Mouse (Mus musculus) neural tube, embryonic 13.5 days (tissue): ENCODE data around the gene Lmf2. TPM values are rescaled to one million over a fixed set of nuclear protein-coding genes. Genes with fewer than 3 reads are reported as not detected.

Experiments used
- ATAC-seq: fragments of 200-750 bp; cut with Nextera tagmentation; 2 replicates; pipeline ENCODE4 v1.8.0; 2017; ENCODE audit warnings: low read depth, mild to moderate bottlenecking, moderate TSS enrichment, moderate library complexity
- H3K27ac ChIP-seq: fragments of 300-500 bp; sonication (generic); replicated peaks from 2 replicates; pipeline ENCODE4 v1.5.1; 2015; ENCODE audit warnings: moderate library complexity, mild to moderate bottlenecking, inconsistent platforms
- H3K27me3 ChIP-seq: fragments of 300-500 bp; sonication (generic); 2 replicates; pipeline ENCODE4 v1.6.1; 2015; ENCODE audit warnings: mild to moderate bottlenecking, inconsistent platforms
- H3K36me3 ChIP-seq: fragments of 300-500 bp; sonication (generic); 2 replicates; pipeline ENCODE4 v1.6.1; 2015; ENCODE audit warnings: mild to moderate bottlenecking, inconsistent platforms
- H3K4me1 ChIP-seq: fragments of 300-500 bp; sonication (generic); replicated peaks from 2 replicates; pipeline ENCODE4 v1.6.1; 2015; ENCODE audit warnings: inconsistent platforms
- H3K4me2 ChIP-seq: fragments of 300-500 bp; sonication (generic); 2 replicates; pipeline ENCODE4 v1.6.1; 2015; ENCODE audit warnings: inconsistent platforms, mild to moderate bottlenecking, moderate library complexity
- H3K4me3 ChIP-seq: fragments of 300-500 bp; sonication (generic); 2 replicates; pipeline ENCODE4 v1.5.1; 2015; ENCODE audit warnings: mild to moderate bottlenecking, inconsistent platforms
- H3K9ac ChIP-seq: fragments of 300-500 bp; sonication (generic); 2 replicates; pipeline ENCODE4 v1.6.1; 2015; ENCODE audit warnings: moderate library complexity, mild to moderate bottlenecking, inconsistent platforms
- H3K9me3 ChIP-seq: fragments of 300-500 bp; sonication (generic); 2 replicates; pipeline ENCODE4 v1.6.1; 2016; ENCODE audit warnings: inconsistent platforms
- WGBS: fragments of 180-500 bp; shearing (Covaris S2); methylation state at CpG from one replicate; pipeline ENCODE4 v1.1.7; 2015; 5-methylcytosine and 5-hydroxymethylcytosine counted together
- polyA plus RNA-seq: library from polyadenylated mRNA; unstranded; fragments of >200 nt; fragmentation: Nextera tagmentation; extraction: Ambion mirVana; gene quantifications from 2 replicates; pipeline ENCODE4 v1.2.1, GENCODE M21; 2015

The Lmf2 gene
- polyA plus RNA-seq, 1 experiment from 2014 or later, result 34.1 TPM

GRCm38 (mm10) chr15:89363051-89363450, 7.6 kb upstream of the Lmf2 start:
- H3K4me2 ChIP-seq, result no peak overlapping the region
- ATAC-seq, result no peak
- H3K4me1 ChIP-seq, result peaks cover 13% of the 10 kb centered on the region; the same call in 1 of the 2 replicates
- no peak overlapping the region for H3K4me3 ChIP-seq
- no peaks in the 10 kb centered on the region for H3K9me3 ChIP-seq
- H3K27ac ChIP-seq, result no peak overlapping the region
- no peaks in the 10 kb centered on the region for H3K27me3 ChIP-seq
- WGBS, result 93% methylated on average over 7 of the region's 7 CpGs
- H3K9ac ChIP-seq, result no peak overlapping the region
- H3K36me3 ChIP-seq, result peaks cover 78% of the 10 kb centered on the region

GRCm38 (mm10) chr15:89358784-89359183, 3.3 kb upstream of the Lmf2 start:
- H3K9ac ChIP-seq, result no peak overlapping the region
- no peaks in the 10 kb centered on the region for H3K27me3 ChIP-seq
- H3K4me2 ChIP-seq, result no peak overlapping the region
- peaks cover 43% of the 10 kb centered on the region for H3K4me1 ChIP-seq
- H3K9me3 ChIP-seq, result no peaks in the 10 kb centered on the region
- H3K4me3 ChIP-seq, result no peak overlapping the region
- WGBS, result 85% methylated on average over 3 of the region's 3 CpGs
- H3K27ac ChIP-seq, result no peak overlapping the region
- peaks cover 38% of the 10 kb centered on the region for H3K36me3 ChIP-seq
- no peak for ATAC-seq

- no peaks in the 10 kb centered on the region for H3K27me3 ChIP-seq
- peak overlapping the region; percentile 90 for H3K9ac ChIP-seq
- H3K36me3 ChIP-seq, result peaks cover 39% of the 10 kb centered on the region
- WGBS, result 0% methylated on average over 15 of the region's 15 CpGs
- peak overlapping the region; percentile 84 for H3K4me3 ChIP-seq
- H3K27ac ChIP-seq, result peak overlapping the region; percentile 86
- no peaks in the 10 kb centered on the region for H3K9me3 ChIP-seq
- H3K4me1 ChIP-seq, result peaks cover 43% of the 10 kb centered on the region
- H3K4me2 ChIP-seq, result peak overlapping the region; percentile 86
- peak; percentile 65 for ATAC-seq
These were observed 913 bp upstream of the Lmf2 start for GRCm38 (mm10) chr15:89356372-89356771.

- H3K27me3 ChIP-seq, result no peaks in the 10 kb centered on the region
- H3K4me1 ChIP-seq, result peaks cover 43% of the 10 kb centered on the region
- peak overlapping the region; percentile 86 for H3K4me2 ChIP-seq
- H3K36me3 ChIP-seq, result peaks cover 44% of the 10 kb centered on the region
- ATAC-seq, result 0 out of 2 replicates have a peak, but pooled peaks have one; percentile 1
- H3K27ac ChIP-seq, result no peak overlapping the region
- 78% methylated on average over 7 of the region's 7 CpGs for WGBS
- no peaks in the 10 kb centered on the region for H3K9me3 ChIP-seq
- H3K4me3 ChIP-seq, result peak overlapping the region; percentile 84
- H3K9ac ChIP-seq, result peak overlapping the region; percentile 90
These were observed 1.0 kb downstream of the Lmf2 start for GRCm38 (mm10) chr15:89354455-89354854.

- no peak for ATAC-seq
- H3K4me2 ChIP-seq, result peak overlapping the region; percentile 86
- H3K27ac ChIP-seq, result no peak overlapping the region
- peak overlapping the region; percentile 84; the same call in 1 of the 2 replicates for H3K4me3 ChIP-seq
- H3K27me3 ChIP-seq, result no peaks in the 10 kb centered on the region
- peaks cover 37% of the 10 kb centered on the region for H3K4me1 ChIP-seq
- H3K9ac ChIP-seq, result peak overlapping the region; percentile 90; the same call in 1 of the 2 replicates
- 97% methylated on average over 16 of the region's 16 CpGs for WGBS
- H3K9me3 ChIP-seq, result no peaks in the 10 kb centered on the region
- peaks cover 44% of the 10 kb centered on the region for H3K36me3 ChIP-seq
These were observed 1.6 kb downstream of the Lmf2 start for GRCm38 (mm10) chr15:89353837-89354236.

GRCm38 (mm10) chr15:89352795-89353194, 2.7 kb downstream of the Lmf2 start:
- Histone ChIP-seq H3K27me3 (no peaks in the 10 kb centered on the region), H3K4me2 (no peak overlapping the region), H3K4me3 (no peak overlapping the region), H3K4me1 (peaks cover 29% of the 10 kb centered on the region), H3K9ac (no peak overlapping the region), H3K27ac (no peak overlapping the region), H3K36me3 (peaks cover 44% of the 10 kb centered on the region), H3K9me3 (no peaks in the 10 kb centered on the region)
- WGBS, result 96% methylated on average over 12 of the region's 12 CpGs
- ATAC-seq, result no peak

- WGBS, result 96% methylated on average over 14 of the region's 14 CpGs
- Histone ChIP-seq H3K4me2 (no peak overlapping the region), H3K27ac (no peak overlapping the region), H3K9ac (no peak overlapping the region), H3K4me1 (peaks cover 23% of the 10 kb centered on the region), H3K36me3 (peaks cover 44% of the 10 kb centered on the region), H3K9me3 (no peaks in the 10 kb centered on the region), H3K4me3 (no peak overlapping the region), H3K27me3 (no peaks in the 10 kb centered on the region)
- no peak for ATAC-seq
These were observed 3.4 kb downstream of the Lmf2 start for GRCm38 (mm10) chr15:89352054-89352453.

- H3K4me1 ChIP-seq, result peaks cover 15% of the 10 kb centered on the region
- 93% methylated on average over 15 of the region's 15 CpGs for WGBS
- H3K4me3 ChIP-seq, result no peak overlapping the region
These were observed 4.2 kb downstream of the Lmf2 start for GRCm38 (mm10) chr15:89351302-89351701.

GRCm38 (mm10) chr15:89350447-89350846, 5.0 kb downstream of the Lmf2 start:
- 87% methylated on average over 5 of the region's 5 CpGs for WGBS
- Histone ChIP-seq H3K4me3 (no peak overlapping the region), H3K27ac (no peak overlapping the region), H3K9ac (no peak overlapping the region; the same call in 1 of the 2 replicates), H3K27me3 (no peaks in the 10 kb centered on the region), H3K4me1 (peaks cover 14% of the 10 kb centered on the region), H3K4me2 (no peak overlapping the region), H3K36me3 (peaks cover 44% of the 10 kb centered on the region), H3K9me3 (no peaks in the 10 kb centered on the region)
- no peak for ATAC-seq

More at GRCm38 (mm10) chr15:89351302-89351701, 4.2 kb downstream of the Lmf2 start:
- H3K27ac ChIP-seq, result no peak overlapping the region
- no peak for ATAC-seq
- H3K4me2 ChIP-seq, result no peak overlapping the region
- no peak overlapping the region for H3K9ac ChIP-seq
- no peaks in the 10 kb centered on the region for H3K27me3 ChIP-seq
- no peaks in the 10 kb centered on the region for H3K9me3 ChIP-seq
- peaks cover 44% of the 10 kb centered on the region for H3K36me3 ChIP-seq

GRCm38 (mm10) chr15:89343325-89343724, 12.1 kb downstream of the Lmf2 start:
- Histone ChIP-seq H3K36me3 (no peaks in the 10 kb centered on the region), H3K9ac (no peak overlapping the region), H3K27me3 (no peaks in the 10 kb centered on the region), H3K4me3 (no peak overlapping the region), H3K4me2 (no peak overlapping the region), H3K27ac (no peak overlapping the region), H3K9me3 (no peaks in the 10 kb centered on the region), H3K4me1 (no peaks in the 10 kb centered on the region)
- no peak for ATAC-seq
- WGBS, result 91% methylated on average over 3 of the region's 3 CpGs

GRCm38 (mm10) chr15:89341678-89342077, 13.8 kb downstream of the Lmf2 start:
- no peak overlapping the region for H3K4me3 ChIP-seq
- WGBS, result 45% methylated on average over 1 of the region's 1 CpGs
- H3K27me3 ChIP-seq, result no peaks in the 10 kb centered on the region
- no peak overlapping the region for H3K4me2 ChIP-seq
- no peaks in the 10 kb centered on the region for H3K36me3 ChIP-seq
- H3K9me3 ChIP-seq, result no peaks in the 10 kb centered on the region
- no peak overlapping the region for H3K9ac ChIP-seq
- ATAC-seq, result no peak
- no peaks in the 10 kb centered on the region for H3K4me1 ChIP-seq
- H3K27ac ChIP-seq, result no peak overlapping the region

- Histone ChIP-seq H3K4me1 (no peaks in the 10 kb centered on the region), H3K36me3 (no peaks in the 10 kb centered on the region), H3K9me3 (no peaks in the 10 kb centered on the region), H3K27ac (no peak overlapping the region), H3K27me3 (no peaks in the 10 kb centered on the region), H3K9ac (no peak overlapping the region), H3K4me3 (no peak overlapping the region), H3K4me2 (no peak overlapping the region)
- ATAC-seq, result no peak
- 86% methylated on average over 3 of the region's 3 CpGs for WGBS
These were observed 15.3 kb downstream of the Lmf2 start for GRCm38 (mm10) chr15:89340136-89340535.

- 88% methylated on average over 2 of the region's 2 CpGs for WGBS
- no peak for ATAC-seq
- Histone ChIP-seq H3K27me3 (no peaks in the 10 kb centered on the region), H3K36me3 (no peaks in the 10 kb centered on the region), H3K9me3 (no peaks in the 10 kb centered on the region), H3K27ac (no peak overlapping the region), H3K9ac (no peak overlapping the region), H3K4me2 (no peak overlapping the region), H3K4me1 (no peaks in the 10 kb centered on the region), H3K4me3 (no peak overlapping the region)
These were observed 15.8 kb downstream of the Lmf2 start for GRCm38 (mm10) chr15:89339696-89340095.
